Mouse (Mus musculus) cerebellum, adult 2 months (tissue): ENCODE measurements around the gene Olfr639. TPM values are rescaled to one million over a fixed set of nuclear protein-coding genes. Genes with fewer than 3 reads are reported as not detected.
"Not testable (repeated sequence)": the region's sequence is repeated elsewhere in the genome, so short reads cannot be mapped to it uniquely, and the experiment has no call there.

ENCODE experiments used
- DNase-seq, 2 experiments: peaks; one replicate each; pipeline ENCODE4 v3.0.0; 2021
- H3K27ac ChIP-seq: fragments of 200-500 bp; 2 replicates; pipeline ENCODE4 v1.5.1; 2012; ENCODE audit warnings: low read length, control low read depth, inconsistent platforms; ENCODE audit not compliant: insufficient read depth
- H3K27me3 ChIP-seq: fragments of 200-500 bp; 2 replicates; pipeline ENCODE4 v1.6.1; 2012; ENCODE audit warnings: inconsistent platforms, mild to moderate bottlenecking, low read length, moderate library complexity; ENCODE audit not compliant: control insufficient read depth, insufficient read depth
- H3K4me1 ChIP-seq: fragments of 200-500 bp; 2 replicates; pipeline ENCODE4 v1.6.1; 2011; ENCODE audit warnings: low read length; ENCODE audit not compliant: control insufficient read depth, insufficient read depth
- H3K4me3 ChIP-seq: fragments of 200-500 bp; replicated peaks from 2 replicates; pipeline ENCODE3; 2011; ENCODE audit warnings: mild to moderate bottlenecking, low read depth, low read length, control low read depth; ENCODE audit not compliant: insufficient read depth
- CTCF ChIP-seq: fragments of 200-500 bp; IDR thresholded peaks from 2 replicates; pipeline ENCODE4 v1.5.1; 2011; ENCODE audit warnings: low read depth, mild to moderate bottlenecking, control low read depth, low read length, moderate library complexity, borderline replicate concordance; ENCODE audit not compliant: insufficient read depth
- POLR2A ChIP-seq: fragments of 200-500 bp; IDR thresholded peaks from 2 replicates; pipeline ENCODE4 v1.6.1; 2011; ENCODE audit warnings: low read length, control low read depth, borderline replicate concordance; ENCODE audit not compliant: insufficient read depth
- WGBS: fragments of 180-500 bp; shearing (Covaris S2); methylation state at CpG from one replicate; pipeline ENCODE4 v1.1.7; 2018; 5-methylcytosine and 5-hydroxymethylcytosine counted together
- polyA plus RNA-seq: library from polyadenylated mRNA; depleted of rRNA; stranded (reverse); fragments of >200 nt; gene quantifications from 2 replicates; pipeline ENCODE4 v1.2.3, GENCODE M21; 2012; rRNA removed

The Olfr639 gene
- polyA plus RNA-seq, 1 experiment: not detected

- no peaks in the 10 kb centered on the region for H3K4me1 ChIP-seq
Measured at GRCm38 (mm10) chr7:104021651-104022050, 4.5 kb upstream of the Olfr639 start.

GRCm38 (mm10) chr7:104018953-104019352 lies 1.9 kb upstream of the Olfr639 start:
- no peak for DNase-seq
- 71% methylated on average over 1 of the region's 1 CpGs for WGBS
- TF ChIP-seq CTCF (no peak), POLR2A (no peak)

More at GRCm38 (mm10) chr7:104021651-104022050, 4.5 kb upstream of the Olfr639 start:
- no peaks in the 10 kb centered on the region for H3K27me3 ChIP-seq
- TF ChIP-seq POLR2A: no peak
- TF ChIP-seq CTCF: no peak
- H3K27ac ChIP-seq: no peak overlapping the region
- no peak for DNase-seq
- no peak overlapping the region for H3K4me3 ChIP-seq
- WGBS: 94% methylated on average over 6 of the region's 6 CpGs

GRCm38 (mm10) chr7:103999124-103999523 lies 18.0 kb downstream of the Olfr639 start:
- H3K27me3 ChIP-seq: no peaks in the 10 kb centered on the region
- no peaks in the 10 kb centered on the region for H3K4me1 ChIP-seq
- no peak for TF ChIP-seq POLR2A
- TF ChIP-seq CTCF: no peak

More at GRCm38 (mm10) chr7:104018953-104019352, 1.9 kb upstream of the Olfr639 start:
- H3K4me3 ChIP-seq: no peak overlapping the region
- no peaks in the 10 kb centered on the region for H3K4me1 ChIP-seq
- no peak overlapping the region for H3K27ac ChIP-seq
- H3K27me3 ChIP-seq: no peaks in the 10 kb centered on the region

GRCm38 (mm10) chr7:103998446-103998845 lies 18.7 kb downstream of the Olfr639 start, which contains the start of gene Olfr638:
TSS of gene Olfr638 (plus strand) at chr7:103998746.
- H3K4me3 ChIP-seq: no peak within 1 kb of the TSS
- H3K4me1 ChIP-seq: no peaks in the 10 kb centered on the region
- TF ChIP-seq CTCF (no peak), POLR2A (no peak)
- no peak for DNase-seq
- no peaks in the 10 kb centered on the region for H3K27me3 ChIP-seq
- H3K27ac ChIP-seq: no peak within 1 kb of the TSS

More at GRCm38 (mm10) chr7:103999124-103999523, 18.0 kb downstream of the Olfr639 start:
- no peak overlapping the region for H3K27ac ChIP-seq
- DNase-seq: no peak
- no peak overlapping the region for H3K4me3 ChIP-seq

- H3K4me3 ChIP-seq: no peak overlapping the region
- no peaks in the 10 kb centered on the region for H3K27me3 ChIP-seq
- H3K27ac ChIP-seq: no peak overlapping the region
- no peaks in the 10 kb centered on the region for H3K4me1 ChIP-seq
- 37% methylated on average over 1 of the region's 1 CpGs for WGBS
- TF ChIP-seq CTCF (no peak), POLR2A (no peak)
- no peak for DNase-seq
Measured at GRCm38 (mm10) chr7:103971782-103972181, 45.3 kb downstream of the Olfr639 start.

- Histone ChIP-seq H3K27me3 (no peaks in the 10 kb centered on the region), H3K4me3 (no peak within 1 kb of the TSS), H3K4me1 (no peaks in the 10 kb centered on the region), H3K27ac (no peak within 1 kb of the TSS)
- DNase-seq: no peak
- TF ChIP-seq POLR2A (no peak), CTCF (no peak)
- 85% methylated on average over 1 of the region's 1 CpGs for WGBS
Measured at GRCm38 (mm10) chr7:103970852-103971251, 46.3 kb downstream of the Olfr639 start, which contains the start of gene Olfr635. TSS of gene Olfr635 (plus strand) at chr7:103971152.

GRCm38 (mm10) chr7:103966873-103967272 lies 50.2 kb downstream of the Olfr639 start:
- not testable (repeated sequence) for H3K4me1 ChIP-seq, H3K27ac ChIP-seq, DNase-seq, H3K4me3 ChIP-seq, H3K27me3 ChIP-seq
- WGBS: 94% methylated on average over 22 of the region's 22 CpGs

Other genes starting within 250 kb of the Olfr639 start
- not detected in 2 replicates for gene Olfr69, start 245.7 kb downstream of the Olfr639 start, polyA plus RNA-seq
- gene Olfr68, start 237.6 kb downstream of the Olfr639 start, polyA plus RNA-seq: not detected in 2 replicates
- not detected in 2 replicates for gene Olfr67, start 225.5 kb downstream of the Olfr639 start, polyA plus RNA-seq
- gene Hbb-bt, start 203.3 kb downstream of the Olfr639 start, polyA plus RNA-seq: 64.2 and 175 TPM in 2 replicates
- gene Hbb-bs, start 189.2 kb downstream of the Olfr639 start, polyA plus RNA-seq: 581 and 1,292 TPM in 2 replicates
- not detected in 2 replicates for gene Hbb-bh2, start 176.8 kb downstream of the Olfr639 start, polyA plus RNA-seq
- 0.41 TPM in 1 of 2 replicates, not detected in the other for gene Hbb-bh1, start 174.1 kb downstream of the Olfr639 start, polyA plus RNA-seq
- gene Hbb-y, start 164.1 kb downstream of the Olfr639 start, polyA plus RNA-seq: 1.3 and 2.3 TPM in 2 replicates
- not detected in 2 replicates for gene Olfr66, start 131.1 kb downstream of the Olfr639 start, polyA plus RNA-seq
- gene Olfr64, start 122.8 kb downstream of the Olfr639 start, polyA plus RNA-seq: not detected in 2 replicates
- gene Olfr65, start 113.8 kb downstream of the Olfr639 start, polyA plus RNA-seq: not detected in 2 replicates
- not detected in 2 replicates for gene Olfr631, start 88.5 kb downstream of the Olfr639 start, polyA plus RNA-seq
- not detected in 2 replicates for gene Olfr632, start 83.0 kb downstream of the Olfr639 start, polyA plus RNA-seq
- gene Olfr633, start 72.9 kb downstream of the Olfr639 start, polyA plus RNA-seq: not detected in 2 replicates
- not detected in 2 replicates for gene Olfr635, start 46.2 kb downstream of the Olfr639 start, polyA plus RNA-seq
- not detected in 2 replicates for gene Olfr638, start 18.6 kb downstream of the Olfr639 start, polyA plus RNA-seq
- not detected in 2 replicates for gene Olfr640, start 8.3 kb upstream of the Olfr639 start, polyA plus RNA-seq
- gene Olfr641, start 18.1 kb upstream of the Olfr639 start, polyA plus RNA-seq: not detected in 2 replicates
- gene Olfr642, start 35.4 kb upstream of the Olfr639 start, polyA plus RNA-seq: not detected in 2 replicates
- gene 4930516K23Rik, start 44.1 kb upstream of the Olfr639 start, polyA plus RNA-seq: not detected in 2 replicates
- gene Olfr644, start 54.6 kb upstream of the Olfr639 start, polyA plus RNA-seq: not detected in 2 replicates
- not detected in 2 replicates for gene Olfr645, start 68.2 kb upstream of the Olfr639 start, polyA plus RNA-seq
- gene Olfr646, start 87.6 kb upstream of the Olfr639 start, polyA plus RNA-seq: not detected in 2 replicates
- not detected in 2 replicates for gene Ubqln5, start 112.5 kb upstream of the Olfr639 start, polyA plus RNA-seq
- gene Olfr643, start 120.1 kb upstream of the Olfr639 start, polyA plus RNA-seq: not detected in 2 replicates
- gene Ubqln3, start 126.0 kb upstream of the Olfr639 start, polyA plus RNA-seq: not detected in 2 replicates
- not detected in 2 replicates for gene Ubqlnl, start 133.3 kb upstream of the Olfr639 start, polyA plus RNA-seq
- 0.06 and 0.18 TPM in 2 replicates for gene Olfm5, start 147.5 kb upstream of the Olfr639 start, polyA plus RNA-seq
- 0.18 and 0.24 TPM in 2 replicates for gene Olfr648, start 166.1 kb upstream of the Olfr639 start, polyA plus RNA-seq
- not detected in 2 replicates for gene Olfr649, start 178.7 kb upstream of the Olfr639 start, polyA plus RNA-seq
- 0.55 and 0.56 TPM in 2 replicates for gene Trim6, start 201.5 kb upstream of the Olfr639 start, polyA plus RNA-seq
- 2.7 and 3.2 TPM in 2 replicates for gene Trim34a, start 227.2 kb upstream of the Olfr639 start, polyA plus RNA-seq